18 mouse cellular contexts compared by ENCODE assay signal in the genomic region with DNA sequence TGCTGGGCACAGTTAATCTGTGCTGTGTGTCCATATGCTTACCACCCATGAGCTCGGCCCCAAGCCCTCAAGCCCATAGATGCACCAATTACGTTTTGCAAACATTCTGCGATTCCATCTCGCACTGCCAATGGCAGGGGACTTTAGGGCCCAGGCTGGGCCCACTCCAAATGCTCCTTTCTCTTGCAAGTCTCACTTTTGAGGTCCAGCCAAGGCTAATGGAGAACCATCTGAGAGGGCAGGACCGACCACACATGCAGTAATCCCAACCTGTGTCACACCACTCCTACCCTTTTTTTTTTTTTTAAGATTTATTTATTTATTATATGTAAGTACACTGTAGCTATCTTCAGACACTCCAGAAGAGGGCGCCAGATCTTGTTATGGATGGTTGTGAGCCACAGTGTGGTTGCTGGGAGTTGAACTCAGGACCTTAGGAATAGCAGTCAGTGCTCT. TPM values are rescaled to one million over a fixed set of nuclear protein-coding genes. Genes with fewer than 3 reads are reported as not detected.
DNase-seq lines count a peak whose midpoint lies in the region; ATAC-seq and TF ChIP-seq lines count a peak whose summit lies in the region.
"Had no signal": no experiment of that assay in that cellular context is flagged by ENCODE, and none has a peak within 500 bp of the region (broad histone marks: within the 10 kb centered on the region; RNA-seq: fewer than 3 reads in every experiment).

No protein-coding gene starts in this region.

- no peak overlapping the region for H3K4me2 ChIP-seq in kidney, postnatal 0 days (ENCODE audit: low read length)
- H3K4me2 ChIP-seq in intestine, embryonic 15.5 days (replicated peaks): peak overlapping the region; percentile 52
- H3K4me2 ChIP-seq in stomach, postnatal 0 days (replicated peaks; ENCODE audit: low read depth): peak overlapping the region; percentile 50; the same call in 1 of the 2 replicates
- no peak overlapping the region for H3K4me2 ChIP-seq in hindbrain, embryonic 14.5 days (replicated peaks)
- H3K4me2 ChIP-seq: forebrain, embryonic 15.5 days; midbrain, embryonic 12.5 days; neural tube, embryonic 12.5 days had no signal

- TF ChIP-seq POLR2A in thymus, adult 2 months (IDR thresholded peaks at IDR 0.05; ENCODE audit: control insufficient read depth, extremely low read depth, insufficient read depth, low read length, poor library complexity): no peak

- ATAC-seq in kidney, postnatal 0 days (replicated peaks; ENCODE audit: low FRiP score, low read depth): no peak
- no peak for ATAC-seq in intestine, embryonic 15.5 days
- ATAC-seq in stomach, postnatal 0 days (ENCODE audit: low FRiP score, low TSS enrichment): no peak
- ATAC-seq in hindbrain, embryonic 14.5 days (ENCODE audit: low FRiP score): no peak
- ATAC-seq: forebrain, embryonic 15.5 days had no signal

- no peak for TF ChIP-seq EP300 in stomach, postnatal 0 days (optimal IDR thresholded peaks at IDR 0.05)

- peaks cover 5% of the 10 kb centered on the region; the same call in 1 of the 2 replicates for H3K36me3 ChIP-seq in kidney, postnatal 0 days (ENCODE audit: insufficient read depth, low read length)
- H3K36me3 ChIP-seq in thymus, adult 2 months (ENCODE audit: control insufficient read depth, insufficient read depth, low read length): no peaks in the 10 kb centered on the region
- peaks cover 2% of the 10 kb centered on the region for H3K36me3 ChIP-seq in intestine, embryonic 15.5 days
- peaks cover 4% of the 10 kb centered on the region; the same call in 1 of the 2 replicates for H3K36me3 ChIP-seq in stomach, postnatal 0 days (ENCODE audit: control insufficient read depth, insufficient read depth, low read length)
- H3K36me3 ChIP-seq in hindbrain, embryonic 14.5 days (replicated peaks; ENCODE audit: control insufficient read depth, insufficient read depth): peaks cover 21% of the 10 kb centered on the region

- H3K9ac ChIP-seq in kidney, postnatal 0 days (ENCODE audit: low read depth, low read length): no peak overlapping the region
- peak overlapping the region; percentile 56 for H3K9ac ChIP-seq in intestine, embryonic 15.5 days
- H3K9ac ChIP-seq in stomach, postnatal 0 days (ENCODE audit: low read length): no peak overlapping the region
- H3K9ac ChIP-seq in hindbrain, embryonic 14.5 days: no peak overlapping the region
- H3K9ac ChIP-seq: forebrain, embryonic 15.5 days; midbrain, embryonic 12.5 days; neural tube, embryonic 12.5 days had no signal

- peak; percentile 47; the same call in 1 of the 2 replicates for TF ChIP-seq CTCF in kidney, postnatal 0 days (IDR thresholded peaks at IDR 0.05; ENCODE audit: low read depth)
- TF ChIP-seq CTCF in thymus, adult 2 months (IDR thresholded peaks at IDR 0.05; ENCODE audit: borderline replicate concordance, control insufficient read depth, extremely low read depth, insufficient read depth, low read length, poor library complexity): no peak
- TF ChIP-seq CTCF in stomach, postnatal 0 days (IDR thresholded peaks at IDR 0.05; ENCODE audit: low read depth): peak; percentile 41

- DNase-seq in kidney, postnatal 0 days (ENCODE audit: low spot score): no peak
- DNase-seq in kidney, postnatal 4 days: no peak
- peak; percentile 33 for DNase-seq in thymus, postnatal 14 days
- DNase-seq in thymus, adult 2 months: no peak
- DNase-seq in stomach, postnatal 0 days (ENCODE audit: low spot score): no peak
- DNase-seq in hindbrain, embryonic 14.5 days (ENCODE audit: low spot score): no peak
- no peak for DNase-seq in frontal cortex, postnatal 14 days (ENCODE audit: low spot score in 2 of 2)
- DNase-seq: adrenal gland, adult 2 months; gastrocnemius, postnatal 36 days; kidney, adult 9 months; lung, postnatal 10 days; right cerebral cortex, postnatal 4 days; thymus, postnatal 4 days had no signal

- no peaks in the 10 kb centered on the region for H3K27me3 ChIP-seq in kidney, postnatal 0 days (ENCODE audit: insufficient read depth, low read length)
- H3K27me3 ChIP-seq in thymus, adult 2 months (ENCODE audit: control insufficient read depth, insufficient read depth, low read length): no peaks in the 10 kb centered on the region
- no peaks in the 10 kb centered on the region for H3K27me3 ChIP-seq in intestine, embryonic 15.5 days (replicated peaks)
- H3K27me3 ChIP-seq in stomach, postnatal 0 days (ENCODE audit: control insufficient read depth, insufficient read depth, low read length): no peaks in the 10 kb centered on the region
- H3K27me3 ChIP-seq in hindbrain, embryonic 14.5 days (ENCODE audit: control insufficient read depth, insufficient read depth, low read length): no peaks in the 10 kb centered on the region
- H3K27me3 ChIP-seq: forebrain, embryonic 15.5 days had no signal

- H3K4me1 ChIP-seq in kidney, postnatal 0 days (replicated peaks; ENCODE audit: insufficient read depth, low read length): no peaks in the 10 kb centered on the region; the same call in 1 of the 2 replicates
- no peaks in the 10 kb centered on the region for H3K4me1 ChIP-seq in thymus, adult 2 months (replicated peaks; ENCODE audit: control insufficient read depth, insufficient read depth, low read length)
- peaks cover 8% of the 10 kb centered on the region; the same call in 1 of the 2 replicates for H3K4me1 ChIP-seq in intestine, embryonic 15.5 days (replicated peaks)
- no peaks in the 10 kb centered on the region for H3K4me1 ChIP-seq in stomach, postnatal 0 days (replicated peaks; ENCODE audit: control insufficient read depth, insufficient read depth)
- H3K4me1 ChIP-seq in hindbrain, embryonic 14.5 days (replicated peaks; ENCODE audit: control insufficient read depth, insufficient read depth, low read length): no peaks in the 10 kb centered on the region
- H3K4me1 ChIP-seq: forebrain, embryonic 15.5 days; neural tube, embryonic 12.5 days had no signal

- H3K4me3 ChIP-seq in kidney, postnatal 0 days (replicated peaks; ENCODE audit: low read depth, low read length): no peak overlapping the region
- no peak overlapping the region for H3K4me3 ChIP-seq in thymus, adult 2 months (ENCODE audit: control insufficient read depth, insufficient read depth, low read length)
- H3K4me3 ChIP-seq in intestine, embryonic 15.5 days (replicated peaks): peak overlapping the region; percentile 37
- H3K4me3 ChIP-seq in stomach, postnatal 0 days (ENCODE audit: low read depth, low read length): no peak overlapping the region
- H3K4me3 ChIP-seq in hindbrain, embryonic 14.5 days (replicated peaks; ENCODE audit: low read length): no peak overlapping the region
- H3K4me3 ChIP-seq: forebrain, embryonic 15.5 days; midbrain, embryonic 12.5 days; neural tube, embryonic 12.5 days had no signal

- WGBS in kidney, postnatal 0 days: 73% methylated on average over 6 of the region's 6 CpGs
- 87% methylated on average over 6 of the region's 6 CpGs for WGBS in thymus, adult 2 months
- WGBS in intestine, embryonic 15.5 days: 62% methylated on average over 6 of the region's 6 CpGs
- 69% methylated on average over 6 of the region's 6 CpGs for WGBS in stomach, postnatal 0 days
- WGBS in hindbrain, embryonic 14.5 days: 64% methylated on average over 6 of the region's 6 CpGs

- no peak overlapping the region for H3K27ac ChIP-seq in kidney, postnatal 0 days
- no peak overlapping the region for H3K27ac ChIP-seq in thymus, adult 2 months (ENCODE audit: control insufficient read depth, insufficient read depth, low read length)
- H3K27ac ChIP-seq in intestine, embryonic 15.5 days: peak overlapping the region; percentile 94
- H3K27ac ChIP-seq in stomach, postnatal 0 days (replicated peaks): no peak overlapping the region
- no peak overlapping the region for H3K27ac ChIP-seq in hindbrain, embryonic 14.5 days
- H3K27ac ChIP-seq: forebrain, embryonic 15.5 days; midbrain, embryonic 12.5 days; neural tube, embryonic 12.5 days had no signal

- H3K9me3 ChIP-seq in kidney, postnatal 0 days (replicated peaks; ENCODE audit: low read length): no peaks in the 10 kb centered on the region
- no peaks in the 10 kb centered on the region for H3K9me3 ChIP-seq in intestine, embryonic 15.5 days
- no peaks in the 10 kb centered on the region for H3K9me3 ChIP-seq in stomach, postnatal 0 days (ENCODE audit: control insufficient read depth, low read length)
- H3K9me3 ChIP-seq in hindbrain, embryonic 14.5 days (ENCODE audit: control insufficient read depth, low read length): no peaks in the 10 kb centered on the region
- H3K9me3 ChIP-seq: forebrain, embryonic 15.5 days; midbrain, embryonic 12.5 days; neural tube, embryonic 12.5 days had no signal

RNA-seq across cellular contexts. Expression of a gene that starts 10.8 kb away (rescaled TPM):
- polyA plus RNA-seq in kidney, postnatal 0 days (2015; fragmentation: Nextera tagmentation; extraction: Ambion mirVana): 64.2 and 73.4 TPM in 2 replicates
- 141 and 159 TPM in 2 replicates for polyA plus RNA-seq in thymus, adult 2 months (2012; rRNA removed)
- 88.8 and 115 TPM in 2 replicates for polyA plus RNA-seq in intestine, embryonic 15.5 days (2015; fragmentation: Nextera tagmentation; extraction: Ambion mirVana)
- 62.0 and 63.8 TPM in 2 replicates for polyA plus RNA-seq in stomach, postnatal 0 days (2015; fragmentation: Nextera tagmentation; extraction: Ambion mirVana)
- polyA plus RNA-seq in hindbrain, embryonic 14.5 days (2014; fragmentation: Nextera tagmentation; extraction: Ambion mirVana): 80.0 and 84.9 TPM in 2 replicates

RNA-seq across cellular contexts. Expression of a gene that starts 24.3 kb away (rescaled TPM):
- 7.0 and 7.8 TPM in 2 replicates for polyA plus RNA-seq in kidney, postnatal 0 days (2015; fragmentation: Nextera tagmentation; extraction: Ambion mirVana)
- polyA plus RNA-seq in thymus, adult 2 months (2012; rRNA removed): 82.4 and 90.3 TPM in 2 replicates
- 6.9 and 8.7 TPM in 2 replicates for polyA plus RNA-seq in intestine, embryonic 15.5 days (2015; fragmentation: Nextera tagmentation; extraction: Ambion mirVana)
- 4.8 and 6.0 TPM in 2 replicates for polyA plus RNA-seq in stomach, postnatal 0 days (2015; fragmentation: Nextera tagmentation; extraction: Ambion mirVana)
- polyA plus RNA-seq in hindbrain, embryonic 14.5 days (2014; fragmentation: Nextera tagmentation; extraction: Ambion mirVana): 14.5 and 14.8 TPM in 2 replicates

RNA-seq across cellular contexts. Expression of a gene that starts 30.1 kb away (rescaled TPM):
- polyA plus RNA-seq in kidney, postnatal 0 days (2015; fragmentation: Nextera tagmentation; extraction: Ambion mirVana): 19.9 and 20.4 TPM in 2 replicates
- 54.6 and 56.1 TPM in 2 replicates for polyA plus RNA-seq in thymus, adult 2 months (2012; rRNA removed)
- 21.2 and 22.3 TPM in 2 replicates for polyA plus RNA-seq in intestine, embryonic 15.5 days (2015; fragmentation: Nextera tagmentation; extraction: Ambion mirVana)
- 14.7 and 15.0 TPM in 2 replicates for polyA plus RNA-seq in stomach, postnatal 0 days (2015; fragmentation: Nextera tagmentation; extraction: Ambion mirVana)
- polyA plus RNA-seq in hindbrain, embryonic 14.5 days (2014; fragmentation: Nextera tagmentation; extraction: Ambion mirVana): 140 and 158 TPM in 2 replicates

RNA-seq across cellular contexts. Expression of a gene that starts 39.6 kb away (rescaled TPM):
- 1.6 and 2.1 TPM in 2 replicates for polyA plus RNA-seq in kidney, postnatal 0 days (2015; fragmentation: Nextera tagmentation; extraction: Ambion mirVana)
- 5.2 and 8.9 TPM in 2 replicates for polyA plus RNA-seq in thymus, adult 2 months (2012; rRNA removed)
- polyA plus RNA-seq in intestine, embryonic 15.5 days (2015; fragmentation: Nextera tagmentation; extraction: Ambion mirVana): 0.39 and 0.41 TPM in 2 replicates
- 0.17 and 0.46 TPM in 2 replicates for polyA plus RNA-seq in stomach, postnatal 0 days (2015; fragmentation: Nextera tagmentation; extraction: Ambion mirVana)
- polyA plus RNA-seq in hindbrain, embryonic 14.5 days (2014; fragmentation: Nextera tagmentation; extraction: Ambion mirVana): not detected in 2 replicates
- polyA plus RNA-seq: forebrain, embryonic 15.5 days; heart, embryonic 14.5 days; neural tube, embryonic 12.5 days had no signal

RNA-seq across cellular contexts. Expression of a gene that starts 40.5 kb away (rescaled TPM):
- 1.0 TPM in 2 replicates for polyA plus RNA-seq in kidney, postnatal 0 days (2015; fragmentation: Nextera tagmentation; extraction: Ambion mirVana)
- 12.8 and 12.9 TPM in 2 replicates for polyA plus RNA-seq in thymus, adult 2 months (2012; rRNA removed)
- polyA plus RNA-seq in intestine, embryonic 15.5 days (2015; fragmentation: Nextera tagmentation; extraction: Ambion mirVana): 1.0 and 1.4 TPM in 2 replicates
- 1.3 and 1.9 TPM in 2 replicates for polyA plus RNA-seq in stomach, postnatal 0 days (2015; fragmentation: Nextera tagmentation; extraction: Ambion mirVana)
- polyA plus RNA-seq in hindbrain, embryonic 14.5 days (2014; fragmentation: Nextera tagmentation; extraction: Ambion mirVana): 0.56 and 0.63 TPM in 2 replicates

Comparison
In these comparisons a context has a peak if more than half of its experiments do, and no peak if none do; other contexts are left out.
1. H3K4me2 ChIP-seq: peak in intestine, embryonic 15.5 days (single experiment) and stomach, postnatal 0 days (single experiment); none in kidney, postnatal 0 days (single experiment) and hindbrain, embryonic 14.5 days (single experiment).